Mouse (Mus musculus) liver, postnatal 0 days (tissue): ENCODE results near the gene Mfsd7a. TPM values are rescaled to one million over a fixed set of nuclear protein-coding genes. Genes with fewer than 3 reads are reported as not detected.
"Not testable (repeated sequence)": the region's sequence is repeated elsewhere in the genome, so short reads cannot be mapped to it uniquely, and the experiment has no call there.

Experiments used
- ATAC-seq: fragments of 200-750 bp; cut with Nextera tagmentation; 2 replicates; pipeline ENCODE4 v1.8.0; 2017; ENCODE audit warnings: mild to moderate bottlenecking, moderate library complexity
- DNase-seq: peaks from one replicate; pipeline ENCODE4 v3.0.0-alpha.2; 2016
- H3K27ac ChIP-seq: fragments of 300-500 bp; sonication (generic); 2 replicates; pipeline ENCODE4 v1.5.1; 2014; ENCODE audit warnings: antibody characterized with exemption, moderate library complexity, mild to moderate bottlenecking, low read depth
- H3K27me3 ChIP-seq: fragments of 300-500 bp; sonication (generic); 2 replicates; pipeline ENCODE4 v1.6.1; 2014; ENCODE audit warnings: low read length, control low read depth, mixed read lengths; ENCODE audit not compliant: insufficient read depth
- H3K36me3 ChIP-seq: fragments of 300-500 bp; sonication (generic); replicated peaks from 2 replicates; pipeline ENCODE4 v1.6.1; 2014; ENCODE audit warnings: mild to moderate bottlenecking, control low read depth, low read length, moderate library complexity, mixed read lengths; ENCODE audit not compliant: insufficient read depth
- H3K4me1 ChIP-seq: fragments of 300-500 bp; sonication (generic); 2 replicates; pipeline ENCODE4 v1.6.1; 2014; ENCODE audit warnings: antibody characterized with exemption, mild to moderate bottlenecking, control low read depth; ENCODE audit not compliant: insufficient read depth
- H3K4me2 ChIP-seq: fragments of 300-500 bp; sonication (generic); 2 replicates; pipeline ENCODE4 v1.6.1; 2014; ENCODE audit warnings: low read depth, mild to moderate bottlenecking, low read length, moderate library complexity, mixed read lengths
- H3K4me3 ChIP-seq: fragments of 300-500 bp; sonication (generic); 2 replicates; pipeline ENCODE4 v1.5.1; 2014; ENCODE audit warnings: low read depth, low read length
- H3K9ac ChIP-seq: fragments of 300-500 bp; sonication (generic); replicated peaks from 2 replicates; pipeline ENCODE4 v1.6.1; 2014; ENCODE audit warnings: mild to moderate bottlenecking, moderate library complexity
- H3K9me3 ChIP-seq: fragments of 300-500 bp; sonication (generic); 2 replicates; pipeline ENCODE4 v1.6.1; 2016; ENCODE audit warnings: mild to moderate bottlenecking, control low read depth, low read length, mixed read lengths
- CTCF ChIP-seq: sonication (generic); IDR thresholded peaks from 2 replicates; pipeline ENCODE4 v1.5.1; 2016; ENCODE audit warnings: antibody characterized with exemption, low read depth
- EP300 ChIP-seq: IDR thresholded peaks from 2 replicates; pipeline ENCODE4 v1.6.1; 2016; ENCODE audit warnings: antibody characterized with exemption, low read depth, mild to moderate bottlenecking
- WGBS: fragments of 180-500 bp; shearing (Covaris S2); extraction: QIAGEN DNeasy Blood & Tissue Kit; methylation state at CpG from one replicate; pipeline ENCODE4 v1.1.7; 2014; ENCODE audit not compliant: insufficient replicate concordance; 5-methylcytosine and 5-hydroxymethylcytosine counted together
- polyA plus RNA-seq: library from polyadenylated mRNA; unstranded; fragments of >200 nt; fragmentation: Nextera tagmentation; extraction: Ambion mirVana; gene quantifications from 2 replicates; pipeline ENCODE4 v1.2.1, GENCODE M21; 2015

Gene Mfsd7a
- 0.30 and 0.41 TPM in 2 replicates for polyA plus RNA-seq

DNA sequence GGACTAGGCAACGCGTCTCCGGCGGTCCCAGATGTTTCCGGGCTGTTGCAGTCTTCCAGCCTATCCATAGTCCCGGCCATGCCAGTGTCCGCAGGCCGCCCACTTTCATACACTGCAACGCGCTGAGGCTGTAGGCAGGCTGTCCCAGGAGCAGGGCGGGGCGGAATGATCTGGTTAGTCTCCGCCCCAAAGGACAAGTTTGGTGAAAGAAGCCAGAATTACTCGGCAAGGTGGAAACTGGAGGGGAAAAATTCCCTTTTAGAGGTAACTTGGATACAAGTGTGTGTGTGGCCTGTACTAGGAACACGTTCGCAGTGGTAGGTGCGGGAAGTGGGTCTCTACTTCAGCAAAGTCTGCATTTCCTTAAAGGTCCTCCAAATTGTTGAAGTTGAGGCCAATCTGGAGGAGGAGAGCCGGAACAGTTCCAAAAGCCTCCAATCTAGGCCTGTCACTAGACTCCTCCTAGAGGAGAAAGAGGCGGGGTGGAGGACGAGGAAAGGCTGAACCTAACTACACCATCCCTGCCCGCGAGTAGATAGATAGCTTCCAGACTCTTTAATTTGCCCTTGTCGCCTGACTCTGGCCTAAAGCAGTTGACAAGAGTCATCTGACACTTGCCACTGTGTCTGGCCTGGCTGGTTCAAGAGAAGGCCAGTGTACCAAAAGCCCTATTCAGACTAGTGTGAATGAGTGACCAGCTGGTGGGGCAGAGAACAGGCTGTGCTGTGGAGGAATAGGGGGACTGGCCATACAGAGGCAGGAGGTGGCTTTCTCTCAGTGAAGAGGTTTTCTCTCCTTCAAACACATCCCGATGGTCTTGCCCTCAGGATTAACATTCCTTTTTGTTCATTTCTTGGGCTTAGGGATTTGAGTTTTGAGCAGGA is at the start of gene Mfsd7a:
TSS of gene Mfsd7a (minus strand) at position 107 of the 884 bp plus-strand sequence.
- TF ChIP-seq EP300 (no peak), CTCF (no peak)
- Histone ChIP-seq H3K4me1 (peaks cover 21% of the 10 kb centered on the region), H3K4me3 (peak within 1 kb of the TSS; percentile 42), H3K4me2 (peak within 1 kb of the TSS; percentile 78), H3K9me3 (no peaks in the 10 kb centered on the region), H3K27ac (peak within 1 kb of the TSS; percentile 59), H3K27me3 (no peaks in the 10 kb centered on the region), H3K9ac (peak within 1 kb of the TSS; percentile 36), H3K36me3 (no peaks in the 10 kb centered on the region)
- WGBS = 15% methylated on average over 24 of the region's 24 CpGs
- DNase-seq (peak; percentile 78), ATAC-seq (peak; percentile 87)

DNA sequence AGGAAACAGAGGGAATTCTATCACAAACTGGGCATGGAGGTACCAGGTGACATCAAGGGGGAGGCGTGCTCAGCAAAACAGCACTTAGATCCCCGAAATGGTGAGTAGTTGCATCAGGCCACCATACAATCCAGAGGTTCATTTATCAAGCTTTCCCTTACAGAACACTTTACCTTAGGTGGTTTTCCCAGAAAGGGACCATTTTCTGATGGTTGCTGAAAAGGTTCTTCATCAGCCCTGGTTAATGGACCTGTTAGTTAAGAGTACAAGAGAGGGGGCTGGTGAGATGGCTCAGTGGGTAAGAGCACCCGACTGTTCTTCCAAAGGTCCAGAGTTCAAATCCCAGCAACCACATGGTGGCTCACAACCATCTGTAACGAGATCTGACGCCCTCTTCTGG is 37.5 kb upstream of the Mfsd7a start:
- H3K9ac ChIP-seq, H3K4me3 ChIP-seq, H3K4me1 ChIP-seq, DNase-seq, H3K27ac ChIP-seq, ATAC-seq, H3K4me2 ChIP-seq, H3K9me3 ChIP-seq, H3K27me3 ChIP-seq: not testable (repeated sequence)
- 89% methylated on average over 4 of the region's 5 CpGs for WGBS
- peaks cover 41% of the 10 kb centered on the region for H3K36me3 ChIP-seq

DNA sequence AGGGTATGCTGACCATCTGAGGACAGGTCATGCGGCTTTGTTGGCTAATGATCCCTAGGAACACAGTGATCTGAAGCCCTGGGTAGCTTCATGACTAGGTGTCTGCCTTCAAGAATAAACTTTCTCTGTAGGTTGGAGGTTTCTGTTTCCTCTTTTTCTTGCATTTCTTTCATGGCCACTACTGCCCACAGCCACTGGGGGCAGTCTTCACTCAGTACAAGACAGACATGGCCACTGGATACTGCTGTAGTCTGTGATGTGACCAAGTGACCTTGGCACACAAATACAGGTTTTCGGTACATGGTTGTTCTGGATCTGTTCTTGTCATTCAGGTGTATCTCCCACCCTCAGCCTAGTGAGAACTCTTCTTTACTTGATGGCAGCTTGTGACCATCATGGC is 36.5 kb upstream of the Mfsd7a start:
- Histone ChIP-seq H3K27ac (no peak overlapping the region), H3K4me2 (no peak overlapping the region), H3K9ac (no peak overlapping the region), H3K4me1 (peaks cover 6% of the 10 kb centered on the region; the same call in 1 of the 2 replicates), H3K27me3 (no peaks in the 10 kb centered on the region), H3K36me3 (peaks cover 41% of the 10 kb centered on the region), H3K9me3 (no peaks in the 10 kb centered on the region), H3K4me3 (no peak overlapping the region)
- TF ChIP-seq EP300 (no peak), CTCF (peak; percentile 80)
- DNase-seq (peak; percentile 65), ATAC-seq (peak; percentile 37)
- WGBS = 81% methylated on average over 2 of the region's 2 CpGs

DNA sequence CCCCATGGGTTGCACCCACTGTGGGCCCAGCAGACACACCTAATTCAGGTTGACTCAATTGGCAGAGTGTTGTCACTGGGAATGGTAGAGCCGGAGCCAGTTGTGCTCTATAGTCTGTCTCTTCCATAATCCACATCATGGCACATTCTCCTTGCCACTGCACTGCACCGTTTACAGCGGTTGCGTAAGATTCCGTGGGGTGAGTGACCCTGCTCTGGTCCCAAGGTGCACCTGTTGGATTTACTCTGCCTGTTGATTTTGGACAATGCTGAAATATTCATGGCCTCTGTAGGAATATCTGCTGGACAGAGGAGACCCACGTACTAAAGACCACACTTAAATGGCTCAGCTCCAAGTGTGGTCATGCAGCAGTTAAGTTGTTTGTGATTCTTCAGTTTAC is 34.3 kb upstream of the Mfsd7a start:
- Histone ChIP-seq H3K4me3 (no peak overlapping the region), H3K4me2 (no peak overlapping the region), H3K27ac (0 out of 2 replicates have a peak overlapping the region, but pooled peaks have one; percentile 51), H3K4me1 (peaks cover 6% of the 10 kb centered on the region; the same call in 1 of the 2 replicates), H3K27me3 (no peaks in the 10 kb centered on the region), H3K9ac (no peak overlapping the region), H3K9me3 (no peaks in the 10 kb centered on the region), H3K36me3 (peaks cover 28% of the 10 kb centered on the region)
- DNase-seq (peak; percentile 72), ATAC-seq (peak; percentile 96)
- TF ChIP-seq EP300 = no peak
- TF ChIP-seq CTCF = no peak
- 65% methylated on average over 6 of the region's 6 CpGs for WGBS

DNA sequence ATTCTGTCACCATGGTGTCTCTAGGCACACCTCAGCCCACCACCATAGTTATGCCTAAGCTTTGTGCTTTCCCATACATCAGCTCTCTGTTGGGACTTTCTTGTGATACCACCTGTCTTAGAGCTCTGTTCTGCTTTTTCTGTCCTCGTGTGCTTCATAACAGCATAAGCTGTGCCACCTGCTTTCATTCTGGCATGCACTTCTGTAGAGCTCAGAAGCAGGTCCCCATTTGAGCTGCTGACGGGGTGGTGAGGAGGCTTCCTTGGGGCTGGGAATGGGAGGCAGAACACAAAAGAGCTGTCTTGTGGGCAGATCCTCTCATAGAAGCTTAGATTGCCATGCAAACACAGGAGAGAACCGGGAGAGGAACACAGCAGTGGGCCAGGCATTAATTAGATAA is 27.3 kb upstream of the Mfsd7a start:
- no peak for ATAC-seq
- WGBS = 80% methylated on average over 3 of the region's 3 CpGs
- TF ChIP-seq EP300 (no peak), CTCF (no peak)

DNA sequence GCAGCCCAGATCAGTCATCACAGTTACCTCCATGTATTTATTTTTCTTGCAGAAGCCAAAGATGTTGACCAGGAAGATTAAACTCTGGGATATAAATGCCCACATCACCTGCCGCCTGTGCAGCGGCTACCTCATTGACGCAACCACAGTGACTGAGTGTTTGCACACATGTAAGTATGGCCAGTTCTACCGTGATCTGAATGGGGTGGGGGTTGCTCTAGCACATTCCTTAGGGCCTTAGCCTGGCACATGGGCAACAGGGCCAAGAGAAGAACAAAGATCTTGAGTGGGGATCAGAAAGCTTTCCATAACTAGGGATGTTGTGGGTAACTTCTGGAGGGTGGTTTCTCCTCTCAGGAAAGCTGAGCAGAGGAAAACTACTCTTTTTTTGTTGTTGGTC is 25.0 kb upstream of the Mfsd7a start:
- ATAC-seq (no peak), DNase-seq (no peak)
- no peak for TF ChIP-seq CTCF
- TF ChIP-seq EP300 = no peak
- Histone ChIP-seq H3K9ac (no peak overlapping the region), H3K4me2 (no peak overlapping the region), H3K27me3 (no peaks in the 10 kb centered on the region), H3K27ac (no peak overlapping the region), H3K36me3 (peaks cover 58% of the 10 kb centered on the region), H3K4me3 (no peak overlapping the region), H3K4me1 (no peaks in the 10 kb centered on the region), H3K9me3 (no peaks in the 10 kb centered on the region)
- 86% methylated on average over 4 of the region's 4 CpGs for WGBS

More for the DNA sequence above, 27.3 kb upstream of the Mfsd7a start:
- Histone ChIP-seq H3K4me2 (no peak overlapping the region), H3K9ac (no peak overlapping the region), H3K4me3 (no peak overlapping the region), H3K27ac (no peak overlapping the region), H3K9me3 (no peaks in the 10 kb centered on the region), H3K36me3 (peaks cover 58% of the 10 kb centered on the region), H3K4me1 (no peaks in the 10 kb centered on the region), H3K27me3 (no peaks in the 10 kb centered on the region)
- no peak for DNase-seq
